Mouse (Mus musculus): ENCODE results near the gene Camk2n1. TPM values are rescaled to one million over a fixed set of nuclear protein-coding genes. Genes with fewer than 3 reads are reported as not detected.

Gene Camk2n1
- total RNA-seq, 1 experiment from 2014 or later = not detected

DNA sequence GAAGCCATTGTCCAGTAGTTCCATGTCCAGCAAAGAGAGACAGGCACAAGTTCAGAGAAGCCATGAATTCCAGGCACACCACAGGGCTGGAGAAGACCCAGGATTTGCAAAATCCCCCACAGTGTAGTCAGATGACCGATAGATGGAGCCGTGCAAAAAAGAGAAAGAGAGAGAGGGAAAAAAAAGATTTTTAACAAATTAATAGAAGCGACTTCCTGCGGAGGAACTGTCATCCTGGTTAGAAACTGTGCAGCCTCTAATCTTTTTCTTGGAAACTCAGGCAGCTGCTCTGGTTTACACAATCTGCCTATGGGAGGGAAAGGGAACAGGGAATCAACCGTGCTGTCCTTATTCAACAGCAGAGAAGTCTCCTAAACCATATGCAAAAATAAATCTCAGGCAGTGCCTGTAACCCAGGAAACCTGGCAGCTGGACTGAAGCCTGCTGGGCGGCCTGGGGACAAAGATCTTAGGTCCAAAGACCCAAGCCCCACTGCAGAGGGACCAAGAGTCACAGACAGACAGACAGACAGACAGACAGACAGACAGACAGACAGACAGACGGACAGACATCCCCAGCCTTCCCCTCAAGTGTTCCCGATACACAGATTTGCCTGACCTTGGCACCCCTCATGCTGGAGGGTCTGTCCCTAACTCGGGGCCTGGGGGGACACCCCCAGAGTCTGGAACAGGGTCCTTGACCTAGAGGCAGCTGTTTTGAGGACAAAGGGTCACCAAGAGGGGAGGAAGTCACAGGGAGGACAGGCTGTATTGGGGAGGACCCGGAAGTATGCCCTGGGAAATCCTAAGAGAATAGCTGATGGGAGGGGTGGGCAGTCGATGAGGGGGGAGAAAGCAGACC lies 9.1 kb downstream of the Camk2n1 start:
- ATAC-seq (replicated peaks; ENCODE audit: low read depth, poor library complexity, severe bottlenecking) = peak; percentile 13; the same call in 1 of the 2 replicates

DNA sequence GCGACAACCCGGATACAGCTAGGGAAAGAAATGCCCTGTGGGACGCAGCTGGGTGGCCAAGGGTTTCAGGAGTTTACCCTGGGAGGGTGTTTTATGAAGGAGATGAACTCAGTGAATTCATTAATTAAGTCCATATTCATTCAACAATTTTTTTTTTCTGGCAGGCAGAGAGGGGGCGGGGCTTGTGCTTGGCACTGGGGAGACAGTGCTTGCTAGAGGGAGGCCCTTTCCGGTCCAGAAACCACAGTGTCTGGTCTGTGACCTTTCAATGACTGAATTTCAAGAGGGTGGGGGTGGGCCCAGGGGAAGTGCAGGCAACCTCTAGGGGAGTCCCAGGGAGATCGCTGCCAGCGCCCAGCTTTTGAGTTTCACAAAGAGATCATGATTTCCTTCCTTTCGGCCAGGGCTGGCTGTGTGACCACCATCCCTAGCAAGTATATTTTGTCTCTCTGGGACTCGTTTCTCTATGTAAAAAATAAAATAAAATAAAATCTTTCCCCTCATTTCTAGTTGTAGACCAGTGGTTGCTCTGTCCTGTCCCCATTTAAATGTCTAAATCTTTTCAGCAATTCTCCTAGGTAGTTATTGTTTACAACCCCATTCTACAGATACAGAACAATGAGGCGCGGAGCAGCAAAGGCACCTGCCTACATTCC lies 9.8 kb downstream of the Camk2n1 start:
- ATAC-seq (replicated peaks; ENCODE audit: low read depth, poor library complexity, severe bottlenecking) = peak; percentile 92

DNA sequence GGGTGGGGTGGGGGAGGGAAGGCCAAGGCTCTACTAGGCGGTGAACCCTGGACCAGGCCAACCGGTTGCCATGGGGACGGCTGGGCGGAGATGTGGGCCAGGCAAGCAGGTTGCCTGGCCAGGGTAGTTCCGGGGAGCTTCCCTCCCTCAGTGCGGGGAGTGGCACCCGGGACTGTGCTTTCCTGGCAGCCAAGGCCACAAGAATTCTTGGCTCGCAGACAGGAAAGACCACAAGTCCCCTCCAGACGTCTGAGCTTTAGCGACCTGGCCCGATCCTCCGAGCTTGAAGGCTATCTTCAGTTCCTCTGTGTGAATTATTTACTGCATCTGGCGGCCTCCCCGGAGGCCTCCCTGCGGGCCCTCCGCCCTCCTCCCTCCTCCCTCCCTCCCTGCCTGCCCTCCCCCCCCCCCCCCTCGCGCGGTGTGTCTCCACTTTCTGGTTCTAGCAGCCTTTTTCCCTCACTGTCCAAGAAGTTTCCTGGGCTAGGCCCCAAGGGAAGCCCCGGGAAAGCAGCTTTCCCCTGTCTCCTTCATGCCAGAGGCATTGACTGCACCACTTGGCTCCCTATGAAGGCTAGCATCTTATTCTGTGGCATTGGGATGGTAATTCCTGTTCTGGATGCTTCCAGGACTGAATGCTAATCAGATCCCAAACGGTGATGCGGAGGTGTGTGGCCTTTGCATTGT lies 10.7 kb downstream of the Camk2n1 start:
- peak; percentile 49 for ATAC-seq (replicated peaks; ENCODE audit: low read depth, poor library complexity, severe bottlenecking)

DNA sequence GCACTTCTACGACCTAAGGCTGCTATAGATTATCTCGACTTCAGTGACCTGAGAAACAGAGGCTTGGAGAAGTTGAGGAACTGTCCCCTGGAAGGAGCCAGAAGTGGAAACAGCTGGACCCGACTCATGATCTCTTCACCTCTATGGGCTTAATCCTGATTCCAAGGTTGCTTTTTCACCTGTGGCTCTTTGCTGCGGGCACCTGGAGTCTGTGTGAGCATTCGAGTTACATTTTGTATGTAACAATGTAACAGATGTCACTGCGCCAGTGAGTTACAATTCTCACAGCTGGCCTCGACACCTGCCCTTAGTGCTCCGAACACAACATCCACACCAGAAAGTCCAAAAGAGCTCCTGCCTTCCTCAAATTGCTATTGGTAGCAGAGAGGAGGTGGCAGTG lies 11.3 kb downstream of the Camk2n1 start:
- no peak for ATAC-seq (replicated peaks; ENCODE audit: low read depth, poor library complexity, severe bottlenecking)

DNA sequence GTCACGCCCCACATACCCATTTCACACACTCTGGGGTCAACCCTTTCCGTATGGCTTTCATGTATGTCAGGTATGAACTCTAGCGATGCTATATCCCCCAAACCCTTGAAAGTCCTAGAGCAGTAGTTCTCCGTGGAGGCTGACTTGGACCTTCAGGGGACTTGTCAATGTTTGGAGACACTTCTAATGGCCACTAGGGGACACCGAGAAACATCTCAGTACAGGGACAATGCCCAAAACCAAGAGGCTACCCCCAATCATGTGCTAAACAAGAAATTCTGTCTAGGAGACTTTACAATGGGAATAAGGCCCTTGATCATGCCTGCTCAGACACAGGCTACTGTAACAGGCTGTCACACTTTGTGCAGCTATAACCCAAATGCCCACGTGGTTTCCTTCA lies 12.6 kb downstream of the Camk2n1 start:
- ATAC-seq (replicated peaks; ENCODE audit: low read depth, poor library complexity, severe bottlenecking) = no peak

DNA sequence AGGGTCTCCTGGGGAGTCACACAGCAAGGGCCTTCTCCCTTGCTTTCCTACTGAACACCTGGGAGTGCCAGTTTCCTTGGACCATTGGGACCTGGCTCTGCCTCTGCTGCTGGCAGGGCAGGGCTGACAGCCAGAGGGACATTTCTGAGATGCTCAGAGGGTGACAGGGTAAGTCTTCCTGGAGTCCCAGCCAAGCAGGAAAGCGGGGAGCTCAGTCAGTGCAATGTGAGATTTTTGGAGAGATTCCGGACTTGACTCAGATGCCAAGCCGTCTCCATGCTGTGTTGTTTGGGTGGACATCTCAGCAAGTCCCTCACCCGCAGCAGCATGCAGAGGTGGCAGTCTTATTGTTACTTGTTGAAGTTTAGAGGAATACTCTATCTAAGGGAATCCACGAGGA lies 13.3 kb downstream of the Camk2n1 start:
- no peak for ATAC-seq (replicated peaks; ENCODE audit: low read depth, poor library complexity, severe bottlenecking)

DNA sequence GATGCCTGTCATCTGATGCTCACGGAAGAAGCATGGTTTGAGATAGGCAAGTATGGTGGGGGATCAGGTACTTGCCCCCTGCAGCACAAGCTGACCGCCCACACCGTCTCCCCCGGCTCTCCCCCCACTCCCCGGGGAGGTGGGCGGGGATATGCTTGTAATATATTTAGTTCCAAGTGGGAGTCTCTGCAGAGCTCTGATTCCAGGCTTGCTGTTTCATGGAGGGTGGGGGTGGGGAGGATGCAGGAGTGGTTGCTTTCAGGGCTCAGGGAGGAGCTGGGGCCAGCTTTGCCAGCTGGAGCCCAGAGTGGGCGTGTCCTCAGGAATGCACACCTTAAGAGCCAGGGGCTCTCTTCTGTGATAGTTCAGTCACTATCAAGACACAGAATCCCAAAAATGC lies 15.0 kb downstream of the Camk2n1 start:
- ATAC-seq (replicated peaks; ENCODE audit: low read depth, poor library complexity, severe bottlenecking) = no peak

DNA sequence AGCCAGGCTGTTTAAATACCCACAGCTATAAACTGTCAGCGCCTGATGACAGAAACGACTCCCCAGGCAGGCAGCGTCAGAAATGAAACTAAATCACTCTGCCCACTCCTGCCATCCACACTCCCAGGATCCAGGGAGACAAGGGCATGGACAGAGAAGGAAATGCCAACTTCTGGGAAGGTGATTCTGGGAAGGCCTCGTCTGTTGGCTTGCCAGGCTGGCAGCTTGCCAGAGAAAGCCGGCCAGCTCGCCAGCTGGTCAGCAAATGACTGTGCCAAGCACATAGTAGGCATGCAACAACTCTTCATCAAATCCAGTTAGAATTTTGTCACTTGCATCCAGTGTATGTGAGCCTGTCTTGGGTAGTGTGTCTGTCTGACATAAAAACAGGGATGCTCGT lies 17.1 kb downstream of the Camk2n1 start:
- no peak for ATAC-seq (replicated peaks; ENCODE audit: low read depth, poor library complexity, severe bottlenecking)

DNA sequence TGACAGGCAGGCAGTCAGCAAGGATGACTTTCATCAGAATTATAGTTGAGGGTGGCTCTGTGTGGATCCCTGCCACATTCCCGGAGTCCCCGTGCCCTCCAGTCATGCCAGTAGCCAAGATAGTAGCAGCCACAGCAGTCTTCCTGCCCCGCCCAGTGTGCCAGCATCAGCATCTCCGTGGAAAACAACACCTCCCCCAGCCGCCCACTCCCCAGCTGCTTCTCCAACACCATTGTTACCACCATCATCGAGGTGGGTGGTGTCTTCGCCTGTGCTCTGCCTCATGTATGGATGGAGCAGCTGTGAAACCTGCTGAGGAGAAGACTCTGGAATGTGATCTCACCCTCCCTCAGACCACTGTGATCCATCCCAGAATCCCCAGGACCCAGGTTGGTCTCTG lies 25.5 kb downstream of the Camk2n1 start:
- ATAC-seq (replicated peaks; ENCODE audit: low read depth, poor library complexity, severe bottlenecking) = no peak

DNA sequence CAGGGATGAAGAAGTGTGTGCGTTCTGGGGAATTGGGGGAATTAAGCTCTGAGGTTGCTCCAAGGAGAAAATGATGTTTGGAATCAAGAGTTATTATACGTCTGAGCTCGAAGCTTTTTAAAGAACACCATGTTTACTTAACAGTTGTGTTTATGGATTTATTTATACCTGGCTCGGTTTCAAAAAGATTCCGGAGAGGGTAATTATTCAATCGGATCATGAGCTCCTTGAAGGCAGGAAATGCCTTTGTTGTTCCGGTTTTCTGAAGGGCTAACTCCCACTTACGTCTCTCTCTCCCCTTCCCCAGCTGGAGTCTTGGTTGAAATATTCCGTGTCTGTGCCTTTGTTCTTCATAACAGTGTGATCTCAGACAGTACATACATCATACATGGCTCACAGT lies 26.8 kb downstream of the Camk2n1 start:
- no peak for ATAC-seq (replicated peaks; ENCODE audit: low read depth, poor library complexity, severe bottlenecking)

DNA sequence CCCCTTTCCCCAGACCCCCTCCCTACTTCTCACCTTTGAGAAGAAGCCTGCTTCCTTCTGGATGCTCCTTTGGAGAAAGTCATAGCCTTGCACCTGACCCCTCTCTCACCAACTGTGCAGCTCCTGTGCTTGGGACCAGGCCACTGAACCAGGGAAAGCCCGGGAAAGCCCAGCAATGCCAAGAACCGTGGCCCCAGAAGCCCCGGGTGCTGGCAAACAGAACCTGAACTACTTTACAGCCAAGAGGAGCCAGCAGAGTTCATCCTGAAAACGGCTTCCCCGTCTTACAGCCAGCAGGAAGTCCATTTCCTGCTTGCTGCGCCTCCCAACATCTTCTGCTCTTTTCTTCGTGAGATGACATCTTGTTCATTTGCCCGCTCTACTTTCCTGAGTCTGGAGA lies 28.6 kb downstream of the Camk2n1 start:
- no peak for ATAC-seq (replicated peaks; ENCODE audit: low read depth, poor library complexity, severe bottlenecking)

DNA sequence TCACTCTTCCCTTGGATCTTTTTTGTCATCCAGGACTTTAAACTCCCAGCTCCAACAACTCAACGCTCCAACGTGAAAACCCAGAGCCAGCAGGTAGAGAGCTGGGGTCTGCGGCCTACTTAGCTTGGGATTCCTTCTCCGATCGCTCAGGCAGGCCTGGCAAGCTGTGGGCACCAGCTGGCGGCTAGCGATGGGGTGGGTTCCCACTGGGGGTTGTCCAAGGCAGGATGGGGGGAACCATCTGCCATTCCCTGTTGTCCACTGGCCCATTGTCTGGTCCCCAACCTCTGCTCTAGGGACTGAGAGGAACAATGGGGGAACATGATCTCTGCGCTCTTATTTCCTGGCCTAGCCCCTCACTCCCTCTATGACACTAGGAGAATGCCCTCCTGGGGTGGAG lies 34.1 kb downstream of the Camk2n1 start:
- ATAC-seq (replicated peaks; ENCODE audit: low read depth, poor library complexity, severe bottlenecking) = no peak

DNA sequence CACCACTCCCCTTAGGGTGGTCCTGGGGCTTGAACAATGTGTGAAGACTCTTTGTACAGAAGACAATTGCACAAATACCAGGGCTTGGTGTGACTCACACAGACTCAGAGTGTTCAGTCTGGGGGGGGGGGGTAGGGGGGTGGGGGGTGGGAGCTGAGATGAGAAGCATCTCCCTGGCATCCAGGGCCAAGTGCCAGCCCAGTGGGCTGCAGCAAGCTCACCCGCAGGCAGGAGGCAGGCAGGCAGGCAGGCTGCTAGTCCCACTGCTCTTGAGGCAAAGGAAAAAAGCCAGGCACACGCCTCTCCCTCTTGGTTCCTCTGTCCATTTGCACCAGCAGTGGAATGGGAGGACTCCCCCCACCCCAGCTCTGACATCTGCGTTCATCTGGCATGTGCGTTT lies 37.0 kb downstream of the Camk2n1 start:
- ATAC-seq (replicated peaks; ENCODE audit: low read depth, poor library complexity, severe bottlenecking) = no peak

DNA sequence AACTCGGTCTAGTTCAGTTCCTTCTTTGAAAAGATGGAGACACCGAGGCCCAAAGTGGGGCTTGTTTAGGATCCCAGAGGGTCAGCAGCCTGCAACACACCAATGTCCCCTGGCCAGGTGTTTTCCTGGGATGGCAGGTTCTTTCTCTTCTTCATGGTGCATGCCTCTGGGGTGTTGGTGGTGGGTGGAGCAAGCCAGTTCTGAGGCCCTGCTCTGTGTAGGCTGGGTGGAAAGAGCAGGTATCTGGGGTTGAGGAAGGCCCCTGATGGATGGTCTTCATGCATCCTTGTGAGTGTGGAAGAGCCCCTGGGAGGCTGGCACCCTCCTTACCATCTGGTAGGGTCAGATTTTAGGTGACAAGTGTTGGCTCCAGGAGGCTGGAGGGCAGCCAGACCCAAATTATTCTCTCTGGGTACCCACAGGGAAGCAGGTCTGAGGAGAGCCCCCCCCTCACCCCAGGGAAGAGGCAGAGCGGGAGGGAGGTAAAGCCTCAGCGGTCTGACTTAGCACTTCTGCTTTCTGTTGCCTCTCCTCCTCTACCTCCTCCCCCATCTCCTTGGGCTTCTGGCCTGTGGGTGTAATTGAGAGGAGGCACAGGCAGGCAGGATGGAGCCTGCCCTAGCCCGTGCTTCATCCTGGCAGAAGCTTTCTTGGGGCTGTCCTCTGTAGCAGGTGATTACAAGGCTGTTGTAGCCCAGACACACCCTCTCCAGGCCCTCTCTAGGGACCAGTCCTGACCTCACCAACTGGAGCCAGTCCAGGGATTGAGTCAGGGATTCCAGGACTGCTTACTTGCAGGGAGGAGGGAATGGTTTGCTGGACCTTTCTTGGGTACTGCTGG lies 39.3 kb downstream of the Camk2n1 start:
- ATAC-seq (replicated peaks; ENCODE audit: low read depth, poor library complexity, severe bottlenecking) = peak; percentile 91

DNA sequence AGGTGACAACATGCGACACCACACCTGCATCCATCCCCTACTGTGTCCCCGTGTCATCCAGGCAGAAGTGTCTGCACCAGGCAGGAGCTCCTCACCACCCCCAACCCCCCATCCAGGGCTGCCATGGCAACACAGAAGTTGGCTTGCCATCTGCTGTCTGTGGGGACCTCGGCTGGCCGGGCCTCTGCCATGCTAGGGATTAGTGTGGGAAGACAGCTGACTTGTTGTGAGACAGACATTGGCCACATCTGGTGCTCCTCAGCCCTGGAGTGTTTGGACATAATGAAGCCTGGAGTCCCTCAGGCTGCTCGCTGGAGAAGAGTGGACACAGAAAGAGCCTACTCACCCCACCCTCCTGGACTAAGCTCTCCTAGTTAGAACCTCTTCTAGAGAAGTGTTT lies 40.8 kb downstream of the Camk2n1 start:
- no peak for ATAC-seq (replicated peaks; ENCODE audit: low read depth, poor library complexity, severe bottlenecking)

DNA sequence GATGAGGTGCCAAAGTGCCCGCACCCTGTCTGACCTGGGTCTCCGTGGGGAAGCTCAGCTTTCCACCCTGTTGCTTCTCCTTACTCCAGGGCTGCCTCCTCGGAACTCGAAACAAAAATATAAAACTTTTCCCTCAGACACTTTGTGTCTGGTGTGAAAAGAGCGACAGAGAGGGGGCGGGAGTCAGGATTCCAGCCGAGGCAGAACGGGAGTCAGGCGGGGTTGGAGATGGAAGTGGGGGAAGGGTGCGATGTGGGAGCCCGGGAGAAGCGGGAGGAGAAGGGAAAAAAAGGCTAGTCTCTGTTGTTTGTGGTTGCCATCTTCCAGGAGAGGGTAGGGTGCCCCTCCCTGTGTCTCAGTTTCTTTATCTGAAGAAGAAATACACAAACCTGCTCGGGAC lies 41.7 kb downstream of the Camk2n1 start:
- no peak for ATAC-seq (replicated peaks; ENCODE audit: low read depth, poor library complexity, severe bottlenecking)

DNA sequence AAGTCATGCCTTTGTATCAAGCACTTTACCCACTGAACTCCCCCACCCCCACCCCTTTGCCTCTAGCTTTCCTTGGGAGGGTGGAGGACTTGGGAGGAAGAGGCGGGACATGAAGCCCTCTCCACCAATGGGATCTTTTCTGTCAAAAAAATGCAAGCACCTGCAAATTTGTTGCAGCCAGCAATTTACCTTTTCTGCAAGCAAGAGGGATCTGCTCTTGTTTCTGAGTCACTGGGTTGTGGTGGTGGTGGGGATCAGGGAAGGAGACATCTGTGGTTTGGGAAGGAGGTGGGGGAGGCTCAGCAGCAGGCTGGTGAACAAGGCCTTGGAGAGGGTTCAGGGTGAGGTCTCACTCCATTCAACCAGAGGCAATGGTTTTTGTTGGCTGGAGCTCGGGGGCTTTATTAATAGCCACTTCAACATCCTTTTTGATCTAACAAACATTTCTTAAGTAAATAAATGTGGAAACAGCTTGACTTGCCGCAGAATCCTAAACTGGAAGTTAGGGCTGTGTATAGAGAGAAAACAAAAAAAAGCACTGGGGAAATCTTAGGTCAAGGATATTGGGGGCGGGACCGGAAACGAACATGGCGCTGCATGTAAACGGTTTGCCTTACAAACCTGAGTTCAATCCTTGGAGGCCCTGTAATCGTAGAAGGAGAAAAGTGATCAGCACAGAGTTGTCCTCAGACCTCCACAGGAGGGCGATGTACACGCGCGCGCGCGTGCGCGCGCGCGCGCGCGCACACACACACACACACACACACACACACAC lies 42.8 kb downstream of the Camk2n1 start:
- no peak for ATAC-seq (replicated peaks; ENCODE audit: low read depth, poor library complexity, severe bottlenecking)

DNA sequence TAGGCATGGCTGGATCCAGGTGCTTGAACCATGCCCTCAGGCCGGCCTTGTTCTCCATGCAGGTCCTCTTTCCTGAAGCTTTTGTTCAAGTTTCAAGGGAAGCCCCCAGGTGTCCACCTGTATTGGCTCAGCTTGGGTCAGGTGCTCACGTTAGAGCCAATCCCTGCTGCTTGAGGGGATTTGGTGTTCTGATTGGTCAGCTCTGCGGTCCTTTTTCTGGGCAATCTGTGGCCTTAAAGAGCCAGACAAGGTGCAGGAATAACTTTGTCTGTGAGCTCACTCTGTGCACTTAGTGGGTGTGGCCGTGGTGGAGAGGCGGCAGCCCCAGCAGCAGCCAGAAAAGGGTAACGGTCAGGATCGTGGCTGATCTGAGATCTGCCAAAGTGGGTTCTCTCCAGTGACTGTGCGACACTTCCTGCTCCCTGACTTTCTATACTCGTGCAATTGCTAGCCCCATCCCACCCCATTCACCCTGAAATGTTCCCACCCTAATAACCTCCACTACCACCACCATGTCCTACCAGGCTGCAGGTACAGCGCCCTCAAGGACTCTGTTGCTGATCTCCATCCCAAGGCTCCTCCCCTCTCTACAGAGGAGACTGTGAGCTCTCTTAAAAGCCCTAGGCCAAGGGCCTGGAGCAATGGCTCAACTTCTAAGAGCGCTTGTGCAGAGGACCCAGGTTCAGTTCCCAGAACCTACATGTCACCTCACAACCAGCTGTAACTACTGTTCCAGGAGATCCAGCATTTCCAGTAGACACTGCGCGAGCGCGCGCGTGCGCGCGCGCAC lies 45.9 kb downstream of the Camk2n1 start:
- ATAC-seq (replicated peaks; ENCODE audit: low read depth, poor library complexity, severe bottlenecking) = no peak

DNA sequence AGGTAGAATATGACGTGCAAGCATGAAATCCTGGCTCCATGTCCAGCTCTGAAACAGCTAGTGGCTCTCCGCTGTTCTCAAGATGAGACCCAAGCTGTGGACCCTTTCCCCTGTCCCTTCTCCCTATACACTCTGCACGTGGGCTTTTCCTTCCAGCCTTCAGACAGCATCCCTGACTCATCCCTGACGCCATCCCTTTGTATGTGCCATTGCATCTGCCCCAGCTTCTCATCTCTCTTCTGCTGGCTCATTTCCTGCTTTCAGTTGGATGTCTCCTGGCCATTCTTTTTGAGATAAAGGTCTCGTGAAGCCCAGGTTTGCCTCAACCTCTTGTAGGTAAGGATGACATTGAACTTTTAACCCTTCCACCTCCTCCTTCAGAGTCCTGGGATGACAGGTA lies 46.9 kb downstream of the Camk2n1 start:
- no peak for ATAC-seq (replicated peaks; ENCODE audit: low read depth, poor library complexity, severe bottlenecking)

Measured in common myeloid progenitor, adult 5-6 weeks (primary cell).